Mouse (Mus musculus) limb, embryonic 14.5 days (tissue): ENCODE data around the gene Atg7. TPM values are rescaled to one million over a fixed set of nuclear protein-coding genes. Genes with fewer than 3 reads are reported as not detected.

Experiments used
- ATAC-seq: fragments of 200-750 bp; cut with Nextera tagmentation; 2 replicates; pipeline ENCODE4 v1.8.0; 2017; ENCODE audit warnings: low read depth, moderate number of reproducible peaks, moderate TSS enrichment; ENCODE audit not compliant: low FRiP score
- DNase-seq: peaks from one replicate; pipeline ENCODE4 v3.0.0-alpha.2; 2015; ENCODE audit warnings: low spot score
- H3K27ac ChIP-seq: fragments of 300-500 bp; sonication (generic); replicated peaks from 2 replicates; pipeline ENCODE4 v1.5.1; 2014; ENCODE audit warnings: low read depth, mild to moderate bottlenecking, low read length, moderate library complexity, mixed read lengths
- H3K27me3 ChIP-seq: fragments of 300-500 bp; sonication (generic); 2 replicates; pipeline ENCODE4 v1.6.1; 2014; ENCODE audit warnings: low read length, mixed read lengths; ENCODE audit not compliant: control insufficient read depth, insufficient read depth
- H3K36me3 ChIP-seq: fragments of 300-500 bp; sonication (generic); 2 replicates; pipeline ENCODE4 v1.6.1; 2014; ENCODE audit warnings: mild to moderate bottlenecking, low read length, moderate library complexity, mixed read lengths; ENCODE audit not compliant: control insufficient read depth, insufficient read depth
- H3K4me1 ChIP-seq: fragments of 300-500 bp; sonication (generic); 2 replicates; pipeline ENCODE4 v1.6.1; 2014; ENCODE audit warnings: antibody characterized with exemption, low read length, mixed read lengths; ENCODE audit not compliant: control insufficient read depth, insufficient read depth
- H3K4me2 ChIP-seq: fragments of 300-500 bp; sonication (generic); replicated peaks from 2 replicates; pipeline ENCODE4 v1.6.1; 2014; ENCODE audit warnings: low read depth, mild to moderate bottlenecking, low read length, moderate library complexity; ENCODE audit not compliant: severe bottlenecking
- H3K4me3 ChIP-seq: fragments of 300-500 bp; sonication (generic); replicated peaks from 2 replicates; pipeline ENCODE4 v1.5.1; 2014; ENCODE audit warnings: low read length
- H3K9ac ChIP-seq: fragments of 300-500 bp; sonication (generic); 2 replicates; pipeline ENCODE4 v1.6.1; 2014; ENCODE audit warnings: mild to moderate bottlenecking, low read depth, low read length, moderate library complexity; ENCODE audit not compliant: severe bottlenecking
- H3K9me3 ChIP-seq: fragments of 300-500 bp; sonication (generic); 2 replicates; pipeline ENCODE4 v1.6.1; 2016; ENCODE audit warnings: low read length; ENCODE audit not compliant: control insufficient read depth
- POLR2A ChIP-seq: fragments of 200-500 bp; IDR thresholded peaks from 2 replicates; pipeline ENCODE4 v1.8.0; 2012; ENCODE audit warnings: inconsistent platforms, mild to moderate bottlenecking, moderate library complexity, borderline replicate concordance; ENCODE audit not compliant: insufficient read depth, insufficient read length; ENCODE audit errors: extremely low read depth
- WGBS: fragments of 180-500 bp; shearing (Covaris S2); extraction: QIAGEN DNeasy Blood & Tissue Kit; methylation state at CpG from one replicate; pipeline ENCODE4 v1.1.7; 2014; 5-methylcytosine and 5-hydroxymethylcytosine counted together
- polyA plus RNA-seq, 2 experiments: library from polyadenylated mRNA; depleted of rRNA in 1 of 2; stranded (reverse) in 1 of 2; unstranded in 1 of 2; fragments of >200 nt; fragmentation: Nextera tagmentation in 1 of 2; extraction: Ambion mirVana in 1 of 2; gene quantifications; 2 replicates each; pipeline versions ENCODE4 v1.2.1 to v1.2.3; 2012 to 2014

Gene Atg7
- polyA plus RNA-seq, 2 experiments: 11.6 to 19.2 TPM

- 32% methylated on average over 6 of the region's 6 CpGs for WGBS
- DNase-seq (no peak), ATAC-seq (0 out of 2 replicates have a peak, but pooled peaks have one; percentile 27)
- H3K27ac ChIP-seq: peak overlapping the region; percentile 78
- peaks cover 35% of the 10 kb centered on the region for H3K36me3 ChIP-seq
- H3K4me3 ChIP-seq: no peak overlapping the region
- TF ChIP-seq POLR2A: no peak
- H3K9me3 ChIP-seq: no peaks in the 10 kb centered on the region
- no peak overlapping the region; the same call in 1 of the 2 replicates for H3K4me2 ChIP-seq
- H3K4me1 ChIP-seq: peaks cover 64% of the 10 kb centered on the region
- no peaks in the 10 kb centered on the region for H3K27me3 ChIP-seq
- 0 out of 2 replicates have a peak overlapping the region, but pooled peaks have one; percentile 1 for H3K9ac ChIP-seq
Measured at GRCm38 (mm10) chr6:114892363-114892762, 249.5 kb downstream of the Atg7 start.

GRCm38 (mm10) chr6:114893427-114894209 lies 250.7 kb downstream of the Atg7 start:
- H3K27me3 ChIP-seq: no peaks in the 10 kb centered on the region
- H3K9me3 ChIP-seq: no peaks in the 10 kb centered on the region
- peaks cover 55% of the 10 kb centered on the region for H3K4me1 ChIP-seq
- no peak overlapping the region for H3K9ac ChIP-seq
- peaks cover 31% of the 10 kb centered on the region for H3K36me3 ChIP-seq
- no peak for DNase-seq
- TF ChIP-seq POLR2A: no peak
- no peak for ATAC-seq
- no peak overlapping the region for H3K4me3 ChIP-seq
- no peak overlapping the region for H3K27ac ChIP-seq
- WGBS: 67% methylated on average over 20 of the region's 20 CpGs
- H3K4me2 ChIP-seq: no peak overlapping the region; the same call in 1 of the 2 replicates

GRCm38 (mm10) chr6:114894548-114895106 lies 251.7 kb downstream of the Atg7 start:
- no peak for DNase-seq
- peaks cover 29% of the 10 kb centered on the region for H3K36me3 ChIP-seq
- H3K4me3 ChIP-seq: no peak overlapping the region
- no peak overlapping the region for H3K9ac ChIP-seq
- H3K27me3 ChIP-seq: no peaks in the 10 kb centered on the region
- H3K27ac ChIP-seq: no peak overlapping the region
- 54% methylated on average over 4 of the region's 4 CpGs for WGBS
- no peak for TF ChIP-seq POLR2A
- no peaks in the 10 kb centered on the region for H3K9me3 ChIP-seq
- no peak overlapping the region for H3K4me2 ChIP-seq
- no peak for ATAC-seq
- peaks cover 56% of the 10 kb centered on the region for H3K4me1 ChIP-seq

GRCm38 (mm10) chr6:114895191-114895590 lies 252.3 kb downstream of the Atg7 start:
- DNase-seq (no peak), ATAC-seq (no peak)
- WGBS: 88% methylated on average over 7 of the region's 7 CpGs
- no peak for TF ChIP-seq POLR2A
- no peak overlapping the region for H3K9ac ChIP-seq
- H3K27me3 ChIP-seq: no peaks in the 10 kb centered on the region
- H3K4me2 ChIP-seq: no peak overlapping the region
- no peak overlapping the region for H3K27ac ChIP-seq
- H3K4me3 ChIP-seq: no peak overlapping the region
- no peaks in the 10 kb centered on the region for H3K9me3 ChIP-seq
- peaks cover 59% of the 10 kb centered on the region for H3K4me1 ChIP-seq
- peaks cover 27% of the 10 kb centered on the region for H3K36me3 ChIP-seq

GRCm38 (mm10) chr6:114896281-114896680 lies 253.4 kb downstream of the Atg7 start:
- H3K4me1 ChIP-seq: peaks cover 59% of the 10 kb centered on the region
- TF ChIP-seq POLR2A: no peak
- no peak overlapping the region for H3K4me3 ChIP-seq
- no peak overlapping the region for H3K4me2 ChIP-seq
- no peak for DNase-seq
- H3K36me3 ChIP-seq: peaks cover 22% of the 10 kb centered on the region
- H3K27ac ChIP-seq: no peak overlapping the region
- H3K9me3 ChIP-seq: no peaks in the 10 kb centered on the region
- H3K27me3 ChIP-seq: no peaks in the 10 kb centered on the region
- 91% methylated on average over 2 of the region's 2 CpGs for WGBS
- no peak overlapping the region for H3K9ac ChIP-seq
- no peak for ATAC-seq
